In the genomic region with DNA sequence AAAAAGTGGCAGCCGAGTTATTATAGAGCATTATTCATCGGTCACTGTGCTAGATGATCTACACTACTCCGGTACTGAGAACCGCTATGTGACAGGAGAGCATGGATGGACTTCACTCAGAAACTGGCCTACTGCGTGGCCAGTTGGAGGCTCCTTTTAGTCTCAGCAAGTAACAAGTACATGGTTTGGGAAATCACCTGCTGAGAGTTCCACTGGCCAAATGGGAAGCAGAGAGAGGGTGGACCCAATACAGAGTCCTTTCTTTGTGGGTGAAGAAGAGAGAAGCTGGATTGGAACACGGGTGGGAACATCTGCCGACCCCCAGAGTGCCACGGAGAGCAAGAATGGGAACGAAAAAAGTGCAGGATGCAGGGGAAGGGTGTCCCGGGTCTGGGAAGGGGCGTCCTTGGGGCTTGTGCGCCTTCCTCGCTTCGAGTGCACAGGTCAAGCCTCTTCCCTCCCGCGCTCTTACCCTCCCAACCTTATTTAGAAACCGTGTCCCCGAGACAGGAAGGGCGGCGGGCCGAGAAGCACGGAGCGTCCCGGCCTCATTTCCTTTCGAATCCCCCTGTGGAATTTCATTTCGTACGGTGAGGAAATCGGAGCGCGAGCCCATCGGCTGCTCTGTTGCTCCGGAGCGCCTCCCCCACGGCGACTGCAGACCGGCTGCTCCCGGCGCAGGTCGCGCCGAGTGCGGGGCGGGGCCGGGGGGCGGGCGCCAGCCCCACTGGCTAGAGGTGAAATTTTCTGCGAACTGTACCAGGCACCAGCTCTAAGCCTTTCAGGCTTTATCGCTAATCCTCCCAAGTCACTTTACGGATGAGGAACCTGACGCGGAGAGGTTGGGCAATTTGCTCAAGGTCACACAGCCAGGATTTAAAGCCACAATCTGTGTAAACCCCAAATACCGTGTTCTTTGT, we compare ENCODE assay signal across 8 mouse cellular contexts. TPM values are rescaled to one million over a fixed set of nuclear protein-coding genes. Genes with fewer than 3 reads are reported as not detected.
A peak's percentile ranks its signal among the peaks of the same experiment; 100 is the strongest.
DNase-seq lines count a peak whose midpoint lies in the region; ATAC-seq and TF ChIP-seq lines count a peak whose summit lies in the region.

No protein-coding gene starts in this region.

- intact Hi-C loops in heart, postnatal 36 days (cut with DNase I): loop anchor here (5.0 kb wide), 1 partner anchor 66 kb away; no protein-coding TSS in a partner anchor

- H3K27ac ChIP-seq in forebrain, embryonic 15.5 days (replicated peaks): peak overlapping the region; percentile 70
- peak overlapping the region; percentile 93 for H3K27ac ChIP-seq in layer of hippocampus, adult 2 months
- H3K27ac ChIP-seq in lung, embryonic 15.5 days: peak overlapping the region; percentile 80
- peak overlapping the region; percentile 38 for H3K27ac ChIP-seq in olfactory bulb, adult 2 months (ENCODE audit: insufficient read depth, low read depth, low read length)
- no peak overlapping the region for H3K27ac ChIP-seq in thymus, adult 2 months (ENCODE audit: control insufficient read depth, insufficient read depth, low read length)

- H3K4me2 ChIP-seq in forebrain, embryonic 15.5 days (replicated peaks): peak overlapping the region; percentile 99
- H3K4me2 ChIP-seq in lung, embryonic 15.5 days: peak overlapping the region; percentile 95

- H3K9me3 ChIP-seq in G1E (replicated peaks): no peaks in the 10 kb centered on the region
- H3K9me3 ChIP-seq in forebrain, embryonic 15.5 days: no peaks in the 10 kb centered on the region
- H3K9me3 ChIP-seq in lung, embryonic 15.5 days: no peaks in the 10 kb centered on the region

- peaks cover 9% of the 10 kb centered on the region for H3K4me1 ChIP-seq in G1E (ENCODE audit: insufficient read depth, low read depth, low read length)
- peaks cover 23% of the 10 kb centered on the region for H3K4me1 ChIP-seq in forebrain, embryonic 15.5 days
- H3K4me1 ChIP-seq in lung, embryonic 15.5 days: peaks cover 13% of the 10 kb centered on the region
- peaks cover 14% of the 10 kb centered on the region; the same call in 1 of the 2 replicates for H3K4me1 ChIP-seq in olfactory bulb, adult 2 months (ENCODE audit: control insufficient read depth, insufficient read depth, low read length)
- peaks cover 13% of the 10 kb centered on the region for H3K4me1 ChIP-seq in thymus, adult 2 months (replicated peaks; ENCODE audit: control insufficient read depth, insufficient read depth, low read length)

- H3K36me3 ChIP-seq in G1E (replicated peaks): no peaks in the 10 kb centered on the region
- no peaks in the 10 kb centered on the region for H3K36me3 ChIP-seq in forebrain, embryonic 15.5 days
- 0 out of 2 replicates have a peak, but pooled peaks cover 4% of the 10 kb centered on the region for H3K36me3 ChIP-seq in lung, embryonic 15.5 days
- H3K36me3 ChIP-seq in thymus, adult 2 months (ENCODE audit: control insufficient read depth, insufficient read depth, low read length): no peaks in the 10 kb centered on the region

- 0 out of 2 replicates have a peak, but pooled peaks have one; percentile 8 for TF ChIP-seq POLR2A in olfactory bulb, adult 2 months (IDR thresholded peaks at IDR 0.05; ENCODE audit: insufficient read depth, low read depth, low read length)
- TF ChIP-seq POLR2A in thymus, adult 2 months (IDR thresholded peaks at IDR 0.05; ENCODE audit: control insufficient read depth, extremely low read depth, insufficient read depth, low read length, poor library complexity): no peak

- no peak for TF ChIP-seq CTCF in G1E (IDR thresholded peaks at IDR 0.05; ENCODE audit: low read depth, low read length)
- no peak for TF ChIP-seq CTCF in layer of hippocampus, adult 2 months (conservative IDR thresholded peaks at IDR 0.05)
- no peak for TF ChIP-seq CTCF in olfactory bulb, adult 2 months (IDR thresholded peaks at IDR 0.05; ENCODE audit: insufficient read depth, low read depth, low read length)
- no peak for TF ChIP-seq CTCF in thymus, adult 2 months (IDR thresholded peaks at IDR 0.05; ENCODE audit: borderline replicate concordance, control insufficient read depth, extremely low read depth, insufficient read depth, low read length, poor library complexity)

- peak overlapping the region; percentile 54; the same call in 1 of the 2 replicates for H3K4me3 ChIP-seq in G1E (ENCODE audit: low read depth, low read length)
- H3K4me3 ChIP-seq in forebrain, embryonic 15.5 days: peak overlapping the region; percentile 80
- peak overlapping the region; percentile 90 for H3K4me3 ChIP-seq in layer of hippocampus, adult 2 months
- H3K4me3 ChIP-seq in lung, embryonic 15.5 days: peak overlapping the region; percentile 67
- H3K4me3 ChIP-seq in olfactory bulb, adult 2 months (ENCODE audit: insufficient read depth, low read depth, low read length): peak overlapping the region; percentile 84
- H3K4me3 ChIP-seq in thymus, adult 2 months (ENCODE audit: control insufficient read depth, insufficient read depth, low read length): peak overlapping the region; percentile 50

- peaks cover 27% of the 10 kb centered on the region for H3K27me3 ChIP-seq in G1E (ENCODE audit: insufficient read depth, low read length)
- 0 out of 2 replicates have a peak, but pooled peaks cover 15% of the 10 kb centered on the region for H3K27me3 ChIP-seq in forebrain, embryonic 15.5 days
- peaks cover 6% of the 10 kb centered on the region; the same call in 1 of the 2 replicates for H3K27me3 ChIP-seq in lung, embryonic 15.5 days
- H3K27me3 ChIP-seq in thymus, adult 2 months (ENCODE audit: control insufficient read depth, insufficient read depth, low read length): peaks cover 15% of the 10 kb centered on the region; the same call in 1 of the 2 replicates

- no peak for ATAC-seq in G1E (ENCODE audit: extremely low read depth, insufficient number of reproducible peaks, low FRiP score, poor library complexity, severe bottlenecking)
- peak; percentile 80 for ATAC-seq in forebrain, embryonic 15.5 days (replicated peaks)
- peak; percentile 85 for ATAC-seq in lung, embryonic 15.5 days (ENCODE audit: borderline replicate concordance, extremely low read depth, low FRiP score, low TSS enrichment)

- WGBS in forebrain, embryonic 15.5 days: 5% methylated on average over 52 of the region's 52 CpGs
- WGBS in lung, embryonic 15.5 days: 2% methylated on average over 52 of the region's 52 CpGs
- 10% methylated on average over 52 of the region's 52 CpGs for WGBS in olfactory bulb, adult 2 months
- 10% methylated on average over 52 of the region's 52 CpGs for WGBS in thymus, adult 2 months

- H3K9ac ChIP-seq in forebrain, embryonic 15.5 days (replicated peaks): peak overlapping the region; percentile 75
- H3K9ac ChIP-seq in lung, embryonic 15.5 days: peak overlapping the region; percentile 47

- DNase-seq in G1E (ENCODE audit: low spot score): no peak
- DNase-seq in c-Kit-positive CD71-positive TER-119-negative erythroid progenitor cells, embryonic 14.5 days (ENCODE audit: low read depth): peak; percentile 22
- peak; percentile 84 to 86 for DNase-seq in heart, postnatal 36 days
- peak in 1 of 2 experiments; percentile 51 for DNase-seq in layer of hippocampus, adult 2 months (ENCODE audit: low spot score in 2 of 2)
- DNase-seq in thymus, adult 2 months: peak; percentile 51

RNA-seq across cellular contexts. Expression of gene Tmem135, which starts 0.7 kb away (rescaled TPM):
- total RNA-seq in G1E (2014; fragmentation: Nextera tagmentation) (17.8 and 25.1 TPM in 2 replicates), G1E (2017) (22.9 and 23.1 TPM in 2 replicates)
- polyA plus RNA-seq in G1E (2012): 108 and 112 TPM in 2 replicates
- polyA plus RNA-seq in forebrain, embryonic 15.5 days (2015; fragmentation: Nextera tagmentation; extraction: Ambion mirVana): 22.7 and 25.4 TPM in 2 replicates
- total RNA-seq in heart, postnatal 36 days (2021): 10 to 100 TPM; 43.3 to 51.3 TPM
- total RNA-seq in layer of hippocampus, adult 2 months (2021): 10 to 100 TPM; 73.3 to 74.1 TPM
- 20.0 and 23.2 TPM in 2 replicates for polyA plus RNA-seq in lung, embryonic 15.5 days (2015; fragmentation: Nextera tagmentation; extraction: Ambion mirVana)
- polyA plus RNA-seq in olfactory bulb, adult 2 months (2012; ENCODE audit: insufficient read depth, insufficient read length, low replicate concordance, missing spikeins): not detected in 2 replicates
- 47.6 and 75.4 TPM in 2 replicates for polyA plus RNA-seq in thymus, adult 2 months (2012; rRNA removed)

RNA-seq across cellular contexts. Expression of gene Fzd4, which starts 0.8 kb away (rescaled TPM):
- total RNA-seq in G1E (2014; fragmentation: Nextera tagmentation): not detected in 2 replicates
- total RNA-seq in G1E (2017): 0.06 and 0.11 TPM in 2 replicates
- polyA plus RNA-seq in G1E (2012): not detected in 2 replicates
- polyA plus RNA-seq in forebrain, embryonic 15.5 days (2015; fragmentation: Nextera tagmentation; extraction: Ambion mirVana): 1.3 and 1.5 TPM in 2 replicates
- 10 to 100 TPM; 31.6 to 35.8 TPM for total RNA-seq in heart, postnatal 36 days (2021)
- 1 to 10 TPM; 6.1 to 7.2 TPM for total RNA-seq in layer of hippocampus, adult 2 months (2021)
- polyA plus RNA-seq in lung, embryonic 15.5 days (2015; fragmentation: Nextera tagmentation; extraction: Ambion mirVana): 11.6 and 13.1 TPM in 2 replicates
- not detected in 2 replicates for polyA plus RNA-seq in olfactory bulb, adult 2 months (2012; ENCODE audit: insufficient read depth, insufficient read length, low replicate concordance, missing spikeins)
- 2.4 and 2.9 TPM in 2 replicates for polyA plus RNA-seq in thymus, adult 2 months (2012; rRNA removed)
